ENCODE assay signal across 7 mouse cellular contexts in the genomic region with DNA sequence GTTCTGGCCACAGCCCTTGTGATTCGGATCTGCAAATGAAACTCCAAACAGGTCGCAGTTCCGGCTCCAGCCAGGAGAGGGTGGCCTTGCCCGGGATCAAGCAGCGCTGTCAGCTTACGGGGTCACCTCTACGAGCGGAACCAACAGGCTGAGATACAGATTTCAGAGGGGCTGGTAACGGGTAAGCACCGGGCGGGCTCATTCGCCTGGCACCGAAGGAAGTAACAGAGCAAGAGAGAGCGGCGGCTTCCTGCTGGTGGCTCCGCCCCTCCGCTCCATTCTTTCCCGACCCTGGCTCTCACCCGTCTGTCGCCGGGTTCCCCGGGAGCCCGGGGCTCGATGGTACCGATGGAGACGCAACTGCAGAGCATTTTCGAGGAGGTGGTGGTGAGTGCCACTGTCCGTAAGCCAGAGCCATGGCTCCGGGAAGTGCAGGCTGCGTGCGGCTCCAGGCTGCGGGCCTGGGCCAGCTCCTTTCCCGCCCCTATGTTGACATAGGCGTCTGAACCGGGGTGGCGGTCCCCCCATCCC. TPM values are rescaled to one million over a fixed set of nuclear protein-coding genes. Genes with fewer than 3 reads are reported as not detected.
A peak's percentile ranks its signal among the peaks of the same experiment; 100 is the strongest.
DNase-seq lines count a peak whose midpoint lies in the region; ATAC-seq lines count a peak whose summit lies in the region.

Gene Med23, plus strand, starts transcription at position 227 of the 531 bp plus-strand sequence.

- peak within 1 kb of the TSS; percentile 85 for H3K9ac ChIP-seq in intestine, embryonic 16.5 days (ENCODE audit: low read depth, low read length)
- H3K9ac ChIP-seq in midbrain, embryonic 11.5 days (ENCODE audit: low read length): peak within 1 kb of the TSS; percentile 87

- WGBS in intestine, embryonic 16.5 days: under 1% methylated on average over 36 of the region's 36 CpGs
- under 1% methylated on average over 36 of the region's 36 CpGs for WGBS in midbrain, embryonic 11.5 days

- intact Hi-C loops in left cerebral cortex, postnatal 36 days (cut with DNase I): loop anchor here (2.0 to 5.0 kb wide), 2 partner anchors 37 to 349 kb away; no protein-coding TSS in a partner anchor

- H3K36me3 ChIP-seq in intestine, embryonic 16.5 days (ENCODE audit: control insufficient read depth, insufficient read depth, low read length): no peaks in the 10 kb centered on the region
- H3K36me3 ChIP-seq in midbrain, embryonic 11.5 days (ENCODE audit: control insufficient read depth, insufficient read depth, low read length): peaks cover 4% of the 10 kb centered on the region

- H3K9me3 ChIP-seq in intestine, embryonic 16.5 days (ENCODE audit: control insufficient read depth, low read length): no peaks in the 10 kb centered on the region
- H3K9me3 ChIP-seq in midbrain, embryonic 11.5 days (ENCODE audit: control insufficient read depth, low read length): no peaks in the 10 kb centered on the region

- peak within 1 kb of the TSS; percentile 59 for H3K4me2 ChIP-seq in intestine, embryonic 16.5 days (ENCODE audit: low read depth, low read length)
- H3K4me2 ChIP-seq in midbrain, embryonic 11.5 days: peak within 1 kb of the TSS; percentile 50

- H3K27me3 ChIP-seq in intestine, embryonic 16.5 days (replicated peaks; ENCODE audit: control insufficient read depth, insufficient read depth, low read length): no peaks in the 10 kb centered on the region
- no peaks in the 10 kb centered on the region for H3K27me3 ChIP-seq in midbrain, embryonic 11.5 days (ENCODE audit: control insufficient read depth, insufficient read depth, low read length)

- no peak within 1 kb of the TSS for H3K27ac ChIP-seq in intestine, embryonic 16.5 days (ENCODE audit: low read length)
- no peak within 1 kb of the TSS for H3K27ac ChIP-seq in midbrain, embryonic 11.5 days (ENCODE audit: low read depth, low read length)

- ATAC-seq in intestine, embryonic 16.5 days: peak; percentile 100
- peak; percentile 99 for ATAC-seq in midbrain, embryonic 11.5 days (ENCODE audit: low FRiP score)

- DNase-seq in adrenal gland, adult 8-10 months: peak; percentile 97
- peak; percentile 98 for DNase-seq in embryo, embryonic 9.5 days (ENCODE audit: extremely low spot score)
- DNase-seq in gastrocnemius, postnatal 4 days (ENCODE audit: low spot score in 2 of 2): peak; percentile 92 to 95
- peak; percentile 97 to 98 for DNase-seq in left cerebral cortex, postnatal 36 days (ENCODE audit: low spot score in 2 of 2)
- peak; percentile 100 for DNase-seq in midbrain, embryonic 11.5 days (ENCODE audit: low spot score, missing footprints)
- peak; percentile 92 for DNase-seq in skeletal muscle tissue, adult 2 months (ENCODE audit: low read depth, low spot score)

- peak within 1 kb of the TSS; percentile 75 for H3K4me3 ChIP-seq in intestine, embryonic 16.5 days (ENCODE audit: low read length)
- H3K4me3 ChIP-seq in midbrain, embryonic 11.5 days (ENCODE audit: low read depth, low read length): peak within 1 kb of the TSS; percentile 89

- H3K4me1 ChIP-seq in intestine, embryonic 16.5 days (ENCODE audit: control insufficient read depth, insufficient read depth, low read length): no peaks in the 10 kb centered on the region
- 0 out of 2 replicates have a peak, but pooled peaks cover 2% of the 10 kb centered on the region for H3K4me1 ChIP-seq in midbrain, embryonic 11.5 days (ENCODE audit: control insufficient read depth, insufficient read depth, low read length)

RNA-seq across cellular contexts. Expression of gene Med23, which starts in this region (rescaled TPM):
- 10 to 100 TPM; 24.9 to 32.0 (median 30.1) TPM for total RNA-seq in adrenal gland, adult 8-10 months (2022)
- 10 to 100 TPM; 19.3 to 20.2 TPM for total RNA-seq in gastrocnemius, postnatal 4 days (2021)
- polyA plus RNA-seq in intestine, embryonic 16.5 days (2015; fragmentation: Nextera tagmentation; extraction: Ambion mirVana): 14.6 and 15.7 TPM in 2 replicates
- 10 to 100 TPM; 29.9 to 36.8 TPM for total RNA-seq in left cerebral cortex, postnatal 36 days (2021)
- polyA plus RNA-seq in midbrain, embryonic 11.5 days (2014; fragmentation: Nextera tagmentation; extraction: Ambion mirVana): 31.2 TPM in 2 replicates
